Mouse (Mus musculus): ENCODE results near the gene Med12l. TPM values are rescaled to one million over a fixed set of nuclear protein-coding genes. Genes with fewer than 3 reads are reported as not detected.

The Med12l gene
- total and polyA plus RNA-seq, 2 experiments: 1.4 TPM

DNA sequence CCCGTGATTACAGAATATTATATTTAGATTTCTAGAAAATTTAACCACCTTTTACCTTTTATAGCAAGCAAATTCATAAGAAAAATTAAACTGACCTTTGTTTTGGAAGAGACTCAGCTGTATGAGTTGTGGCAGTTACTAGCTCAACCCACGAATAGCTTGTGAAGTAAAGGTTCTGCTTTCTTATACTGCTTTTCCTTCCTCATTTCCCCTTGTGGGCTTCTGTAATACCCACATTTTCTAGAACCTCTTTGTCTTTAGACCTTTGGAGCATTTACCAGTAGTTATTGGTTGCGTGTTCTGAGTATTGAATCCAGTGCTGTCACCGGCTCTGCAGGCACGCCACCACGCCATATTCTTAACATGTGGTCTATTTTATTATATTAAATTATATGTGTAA, 205.1 kb downstream of the Med12l start, which contains the start of gene P2ry13:
Gene P2ry13 (minus strand): TSS at position 156 of the 400 bp plus-strand sequence.
- peak within 1 kb of the TSS; percentile 34 for H3K4me3 ChIP-seq (ENCODE audit: insufficient read depth, low read depth, low read length)

DNA sequence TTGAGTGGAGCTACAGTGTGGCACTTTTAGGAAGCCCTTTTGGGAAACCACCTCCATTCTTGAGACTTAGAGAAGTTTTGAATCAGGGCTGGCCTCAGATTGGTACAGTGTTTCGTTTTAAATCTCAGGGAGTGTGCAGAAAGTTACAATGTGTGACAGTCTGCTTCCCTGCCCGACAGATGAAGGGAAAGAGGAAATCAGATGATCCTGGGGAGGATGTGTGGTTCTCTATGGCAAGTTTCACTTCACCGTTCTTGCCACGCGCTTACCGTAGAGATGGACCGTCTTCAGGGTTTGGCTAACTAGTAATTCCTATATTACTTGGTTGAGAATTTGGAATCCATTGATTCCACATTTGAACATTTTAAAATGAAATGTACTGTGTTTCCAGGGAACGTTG, 206.2 kb downstream of the Med12l start:
- 0 out of 2 replicates have a peak overlapping the region, but pooled peaks have one; percentile 23 for H3K27ac ChIP-seq (replicated peaks; ENCODE audit: insufficient read depth, low read depth, low read length)
- H3K9ac ChIP-seq (ENCODE audit: low read depth, low read length): no peak overlapping the region
- WGBS: 90% methylated on average over 8 of the region's 8 CpGs
- H3K27me3 ChIP-seq (ENCODE audit: control insufficient read depth, insufficient read depth, low read length): no peaks in the 10 kb centered on the region
- no peaks in the 10 kb centered on the region for H3K4me1 ChIP-seq (ENCODE audit: control insufficient read depth, insufficient read depth, low read length)
- no peak overlapping the region for H3K4me3 ChIP-seq (ENCODE audit: insufficient read depth, low read depth, low read length)
- H3K79me2 ChIP-seq (ENCODE audit: control insufficient read depth, insufficient read depth, low read length): no peaks in the 10 kb centered on the region
- no peaks in the 10 kb centered on the region for H3K36me3 ChIP-seq (ENCODE audit: control insufficient read depth, insufficient read depth, low read length)
- DNase-seq (ENCODE audit: extremely low read depth, low read depth, low spot score): peak; percentile 31
- TF ChIP-seq CTCF (IDR thresholded peaks at IDR 0.05; ENCODE audit: low read depth, low read length): no peak
- TF ChIP-seq POLR2A (IDR thresholded peaks at IDR 0.05; ENCODE audit: extremely low read depth, insufficient read depth, low read length): no peak

More for the DNA sequence above, 205.1 kb downstream of the Med12l start, which contains the start of gene P2ry13:
- Histone ChIP-seq H3K9ac (ENCODE audit: low read depth, low read length) (peak within 1 kb of the TSS; percentile 30), H3K36me3 (ENCODE audit: control insufficient read depth, insufficient read depth, low read length) (no peaks in the 10 kb centered on the region), H3K27me3 (ENCODE audit: control insufficient read depth, insufficient read depth, low read length) (no peaks in the 10 kb centered on the region), H3K27ac (replicated peaks; ENCODE audit: insufficient read depth, low read depth, low read length) (0 out of 2 replicates have a peak within 1 kb of the TSS, but pooled peaks have one; percentile 27), H3K4me1 (ENCODE audit: control insufficient read depth, insufficient read depth, low read length) (no peaks in the 10 kb centered on the region), H3K79me2 (ENCODE audit: control insufficient read depth, insufficient read depth, low read length) (no peaks in the 10 kb centered on the region)
- no peak for TF ChIP-seq CTCF (IDR thresholded peaks at IDR 0.05; ENCODE audit: low read depth, low read length)
- TF ChIP-seq POLR2A (IDR thresholded peaks at IDR 0.05; ENCODE audit: extremely low read depth, insufficient read depth, low read length): no peak
- DNase-seq (ENCODE audit: extremely low read depth, low read depth, low spot score): no peak
- WGBS: 85% methylated on average over 6 of the region's 6 CpGs

DNA sequence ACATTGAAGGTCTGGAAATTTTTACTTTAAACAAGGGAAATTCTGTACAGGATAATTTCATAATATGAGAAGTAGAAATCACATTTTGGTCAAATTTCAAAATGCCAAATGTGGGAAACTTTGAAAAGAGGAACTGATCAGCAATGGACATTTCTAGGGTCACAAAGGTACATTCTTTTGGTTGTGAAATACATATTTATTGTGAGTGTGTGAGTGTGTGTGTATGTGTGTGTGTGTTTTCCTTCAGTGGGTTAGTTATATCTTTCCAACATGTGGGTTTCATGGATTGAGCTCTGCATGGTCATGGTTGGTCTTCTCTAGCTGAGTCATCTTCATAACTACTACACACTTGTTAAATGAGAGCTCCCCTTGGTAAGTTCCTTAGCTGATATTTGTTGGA, 206.8 kb downstream of the Med12l start:
- DNase-seq (ENCODE audit: extremely low read depth, low read depth, low spot score): peak; percentile 25
- no peaks in the 10 kb centered on the region for H3K27me3 ChIP-seq (ENCODE audit: control insufficient read depth, insufficient read depth, low read length)
- TF ChIP-seq POLR2A (IDR thresholded peaks at IDR 0.05; ENCODE audit: extremely low read depth, insufficient read depth, low read length): no peak
- TF ChIP-seq CTCF (IDR thresholded peaks at IDR 0.05; ENCODE audit: low read depth, low read length): no peak
- no peak overlapping the region for H3K27ac ChIP-seq (replicated peaks; ENCODE audit: insufficient read depth, low read depth, low read length)
- H3K79me2 ChIP-seq (ENCODE audit: control insufficient read depth, insufficient read depth, low read length): no peaks in the 10 kb centered on the region
- H3K36me3 ChIP-seq (ENCODE audit: control insufficient read depth, insufficient read depth, low read length): no peaks in the 10 kb centered on the region
- H3K9ac ChIP-seq (ENCODE audit: low read depth, low read length): no peak overlapping the region
- no peak overlapping the region for H3K4me3 ChIP-seq (ENCODE audit: insufficient read depth, low read depth, low read length)
- H3K4me1 ChIP-seq (ENCODE audit: control insufficient read depth, insufficient read depth, low read length): no peaks in the 10 kb centered on the region

DNA sequence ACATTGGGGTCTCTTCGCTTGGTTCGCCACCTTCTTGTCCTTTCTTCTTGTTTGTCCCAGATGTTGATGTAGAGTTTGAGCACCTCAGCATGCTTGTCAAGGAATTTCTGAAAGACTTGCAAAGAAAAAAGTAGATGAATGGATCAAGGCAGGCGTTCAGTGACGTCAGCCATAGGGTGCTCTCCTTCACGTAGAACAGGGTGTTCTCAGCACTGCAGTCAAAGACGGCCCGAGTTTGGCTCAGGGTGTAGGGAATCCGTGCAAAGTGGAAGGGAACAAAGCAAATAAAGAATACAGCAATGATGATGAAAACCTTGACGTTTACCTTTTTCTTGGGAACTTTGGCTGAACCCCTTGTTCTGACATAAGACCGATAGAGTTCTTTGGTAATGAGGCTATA, 211.6 kb downstream of the Med12l start:
- Histone ChIP-seq H3K9ac (ENCODE audit: low read depth, low read length) (no peak overlapping the region), H3K79me2 (ENCODE audit: control insufficient read depth, insufficient read depth, low read length) (no peaks in the 10 kb centered on the region), H3K27me3 (ENCODE audit: control insufficient read depth, insufficient read depth, low read length) (no peaks in the 10 kb centered on the region), H3K27ac (replicated peaks; ENCODE audit: insufficient read depth, low read depth, low read length) (no peak overlapping the region), H3K4me3 (ENCODE audit: insufficient read depth, low read depth, low read length) (no peak overlapping the region), H3K36me3 (ENCODE audit: control insufficient read depth, insufficient read depth, low read length) (no peaks in the 10 kb centered on the region), H3K4me1 (ENCODE audit: control insufficient read depth, insufficient read depth, low read length) (no peaks in the 10 kb centered on the region)
- WGBS: 69% methylated on average over 10 of the region's 10 CpGs
- no peak for DNase-seq (ENCODE audit: extremely low read depth, low read depth, low spot score)
- TF ChIP-seq CTCF (IDR thresholded peaks at IDR 0.05; ENCODE audit: low read depth, low read length) (no peak), POLR2A (IDR thresholded peaks at IDR 0.05; ENCODE audit: extremely low read depth, insufficient read depth, low read length) (no peak)

DNA sequence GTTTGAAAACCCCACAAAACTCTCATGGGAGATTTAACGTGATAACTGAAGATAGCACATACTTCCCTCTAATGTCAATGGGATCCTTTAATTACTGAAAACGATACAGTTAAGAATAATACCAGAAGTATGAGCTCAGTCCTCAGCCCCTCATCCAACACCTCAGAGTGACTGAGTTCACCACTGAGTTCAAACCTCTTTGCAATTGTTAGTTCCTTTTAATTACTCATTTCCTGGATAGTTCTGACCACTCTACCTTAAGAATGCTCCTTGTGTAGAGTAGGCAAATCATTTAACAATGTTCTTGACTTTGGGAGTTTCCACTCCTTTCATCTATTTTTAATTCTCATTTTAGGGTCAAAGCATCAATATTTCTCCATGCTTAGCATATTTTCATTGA, 213.7 kb downstream of the Med12l start:
- Histone ChIP-seq H3K36me3 (ENCODE audit: control insufficient read depth, insufficient read depth, low read length) (no peaks in the 10 kb centered on the region), H3K27ac (replicated peaks; ENCODE audit: insufficient read depth, low read depth, low read length) (no peak overlapping the region), H3K9ac (ENCODE audit: low read depth, low read length) (no peak overlapping the region), H3K4me1 (ENCODE audit: control insufficient read depth, insufficient read depth, low read length) (no peaks in the 10 kb centered on the region), H3K79me2 (ENCODE audit: control insufficient read depth, insufficient read depth, low read length) (no peaks in the 10 kb centered on the region), H3K27me3 (ENCODE audit: control insufficient read depth, insufficient read depth, low read length) (no peaks in the 10 kb centered on the region), H3K4me3 (ENCODE audit: insufficient read depth, low read depth, low read length) (no peak overlapping the region)
- TF ChIP-seq POLR2A (IDR thresholded peaks at IDR 0.05; ENCODE audit: extremely low read depth, insufficient read depth, low read length) (no peak), CTCF (IDR thresholded peaks at IDR 0.05; ENCODE audit: low read depth, low read length) (no peak)
- 85% methylated on average over 2 of the region's 2 CpGs for WGBS
- DNase-seq (ENCODE audit: extremely low read depth, low read depth, low spot score): no peak

DNA sequence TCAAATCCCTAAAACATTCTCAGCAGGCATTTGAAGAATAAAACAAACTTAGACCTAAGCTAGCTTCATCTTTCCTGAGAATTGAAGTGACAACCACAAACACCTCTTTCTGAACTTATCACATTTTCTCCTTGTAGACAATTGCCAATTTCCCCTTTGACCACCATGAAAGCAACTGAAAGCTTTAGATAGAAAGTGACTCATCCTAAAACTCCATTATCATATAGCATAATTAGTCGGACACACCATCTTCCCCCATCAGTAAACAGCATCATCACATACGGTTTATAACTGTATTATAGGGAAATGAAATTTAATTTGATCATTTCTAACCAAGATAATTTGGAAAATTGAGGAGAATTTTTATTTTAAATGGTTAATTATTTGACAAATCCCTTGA, 216.7 kb downstream of the Med12l start:
- Histone ChIP-seq H3K36me3 (ENCODE audit: control insufficient read depth, insufficient read depth, low read length) (no peaks in the 10 kb centered on the region), H3K4me3 (ENCODE audit: insufficient read depth, low read depth, low read length) (no peak overlapping the region), H3K27ac (replicated peaks; ENCODE audit: insufficient read depth, low read depth, low read length) (no peak overlapping the region), H3K9ac (ENCODE audit: low read depth, low read length) (no peak overlapping the region), H3K4me1 (ENCODE audit: control insufficient read depth, insufficient read depth, low read length) (no peaks in the 10 kb centered on the region), H3K79me2 (ENCODE audit: control insufficient read depth, insufficient read depth, low read length) (no peaks in the 10 kb centered on the region), H3K27me3 (ENCODE audit: control insufficient read depth, insufficient read depth, low read length) (no peaks in the 10 kb centered on the region)
- WGBS: 87% methylated on average over 2 of the region's 2 CpGs
- no peak for DNase-seq (ENCODE audit: extremely low read depth, low read depth, low spot score)
- no peak for TF ChIP-seq POLR2A (IDR thresholded peaks at IDR 0.05; ENCODE audit: extremely low read depth, insufficient read depth, low read length)

All from liver, adult 2 months (tissue).